Comparison of ENCODE assay signal across 8 mouse cellular contexts in the genomic region with DNA sequence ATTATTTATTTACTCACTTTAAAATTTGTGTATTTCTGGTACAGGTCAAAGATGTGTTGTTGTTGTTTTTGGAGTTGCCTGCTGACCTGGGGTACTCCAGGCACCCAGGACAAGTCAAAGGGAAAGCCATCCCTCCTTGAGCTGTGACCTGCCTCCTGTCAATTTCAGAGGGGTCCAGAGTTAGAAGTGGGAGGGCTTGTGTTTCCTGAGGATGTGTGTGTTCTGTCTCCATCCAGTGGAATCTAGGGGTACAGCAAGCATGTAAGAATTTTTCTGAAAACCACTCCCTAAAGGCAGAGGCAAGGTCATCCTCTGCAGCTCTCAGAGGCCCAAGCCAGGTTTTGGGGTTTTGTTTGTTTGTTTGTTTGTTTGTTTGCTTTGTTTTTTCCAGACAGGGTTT. TPM values are rescaled to one million over a fixed set of nuclear protein-coding genes. Genes with fewer than 3 reads are reported as not detected.
DNase-seq lines count a peak whose midpoint lies in the region; ATAC-seq and TF ChIP-seq lines count a peak whose summit lies in the region.

No protein-coding gene starts in this region.

- DNase-seq in cerebellum, adult 9-10 months = peak; percentile 22
- DNase-seq in cerebellum, adult 11 months = no peak
- no peak for DNase-seq in liver, adult 2 months (ENCODE audit: extremely low read depth, low read depth, low spot score)
- DNase-seq in liver = no peak
- peak; percentile 80 for DNase-seq in embryo, embryonic 10 days (ENCODE audit: low spot score)
- DNase-seq in urinary bladder, adult 18-20 months (ENCODE audit: low spot score in 2 of 2) = no peak
- no peak for DNase-seq in layer of hippocampus, adult 9-11 months

- peak; percentile 43; the same call in 1 of the 2 replicates for ATAC-seq in megakaryocyte, adult 5-6 weeks (ENCODE audit: poor library complexity, severe bottlenecking)

- H3K4me3 ChIP-seq in liver, adult 2 months (ENCODE audit: insufficient read depth, low read depth, low read length) = no peak overlapping the region

- no peak for TF ChIP-seq POLR2A in liver, adult 2 months (IDR thresholded peaks at IDR 0.05; ENCODE audit: extremely low read depth, insufficient read depth, low read length)

- no peaks in the 10 kb centered on the region for H3K27me3 ChIP-seq in liver, adult 2 months (ENCODE audit: control insufficient read depth, insufficient read depth, low read length)

- peak; percentile 45 for TF ChIP-seq CTCF in liver, adult 2 months (IDR thresholded peaks at IDR 0.05; ENCODE audit: low read depth, low read length)

- no peak overlapping the region for H3K27ac ChIP-seq in liver, adult 2 months (replicated peaks; ENCODE audit: insufficient read depth, low read depth, low read length)

- no peak overlapping the region for H3K9ac ChIP-seq in liver, adult 2 months (ENCODE audit: low read depth, low read length)

- H3K79me2 ChIP-seq in liver, adult 2 months (ENCODE audit: control insufficient read depth, insufficient read depth, low read length) = no peaks in the 10 kb centered on the region

- peaks cover 3% of the 10 kb centered on the region; the same call in 1 of the 2 replicates for H3K36me3 ChIP-seq in liver, adult 2 months (ENCODE audit: control insufficient read depth, insufficient read depth, low read length)

- no peaks in the 10 kb centered on the region for H3K4me1 ChIP-seq in liver, adult 2 months (ENCODE audit: control insufficient read depth, insufficient read depth, low read length)

RNA-seq across cellular contexts. Expression of a gene that starts 8.0 kb away (rescaled TPM):
- total RNA-seq in liver, adult 2 months (2014; rRNA removed) = 19.4 and 31.1 TPM in 2 replicates
- polyA plus RNA-seq in liver, adult 2 months (2012; rRNA removed) = 76.3 and 80.6 TPM in 2 replicates
- total RNA-seq in megakaryocyte, adult 5-6 weeks (2015) = 27.5 and 30.6 TPM in 2 replicates
- total RNA-seq in megakaryocyte, adult 5-6 weeks (2017) = 6.1 and 9.3 TPM in 2 replicates

Comparison
In these comparisons a context has a peak if more than half of its experiments do, and no peak if none do; other contexts are left out.
1. DNase-seq: peak in cerebellum, adult 9-10 months (single experiment) and embryo, embryonic 10 days (single experiment); none in cerebellum, adult 11 months (single experiment), liver, adult 2 months (single experiment), liver (single experiment), urinary bladder, adult 18-20 months (0 of 2) and layer of hippocampus, adult 9-11 months (single experiment).